Mouse (Mus musculus): ENCODE measurements around the gene Spon1.

- TF ChIP-seq CTCF (IDR thresholded peaks at IDR 0.05; ENCODE audit: low read depth) (no peak), EP300 (optimal IDR thresholded peaks at IDR 0.05) (no peak)
These were observed 294.6 kb downstream of the Spon1 start for GRCm38 (mm10) chr7:114060445-114060844.
